Mouse (Mus musculus) ES-Bruce4 (cell line): Measurements from ENCODE around the gene Hapln4. TPM values are rescaled to one million over a fixed set of nuclear protein-coding genes. Genes with fewer than 3 reads are reported as not detected.

Experiments
- H3K27ac ChIP-seq: 2 replicates; pipeline ENCODE4 v1.5.1; 2012; ENCODE audit warnings: low read length, inconsistent platforms; ENCODE audit not compliant: insufficient read depth
- H3K27me3 ChIP-seq: 2 replicates; pipeline ENCODE4 v1.6.1; 2012; ENCODE audit warnings: mild to moderate bottlenecking, low read length, inconsistent platforms; ENCODE audit not compliant: control insufficient read depth, poor library complexity, insufficient read depth, severe bottlenecking
- H3K36me3 ChIP-seq: 2 replicates; pipeline ENCODE4 v1.6.1; 2012; ENCODE audit warnings: inconsistent platforms, mild to moderate bottlenecking, low read length, moderate library complexity; ENCODE audit not compliant: control insufficient read depth, poor library complexity, insufficient read depth, severe bottlenecking
- H3K4me1 ChIP-seq: one replicate; pipeline ENCODE4 v1.8.1; 2011; ENCODE audit warnings: low read length; ENCODE audit not compliant: control insufficient read depth, insufficient read depth
- H3K4me3 ChIP-seq: 2 replicates; pipeline ENCODE4 v1.5.1; 2011; ENCODE audit warnings: low read depth, mild to moderate bottlenecking, low read length
- H3K9ac ChIP-seq: 2 replicates; pipeline ENCODE4 v1.6.1; 2012; ENCODE audit warnings: low read depth, mild to moderate bottlenecking, inconsistent platforms; ENCODE audit not compliant: poor library complexity, severe bottlenecking
- H3K9me3 ChIP-seq: replicated peaks from 2 replicates; pipeline ENCODE4 v1.6.1; 2012; ENCODE audit warnings: mild to moderate bottlenecking, low read length, inconsistent platforms; ENCODE audit not compliant: control insufficient read depth, poor library complexity, insufficient read depth, severe bottlenecking
- CTCF ChIP-seq: IDR thresholded peaks from one replicate; pipeline ENCODE4 v1.8.1; 2011; ENCODE audit warnings: low read depth, low read length
- EP300 ChIP-seq: IDR thresholded peaks from 2 replicates; pipeline ENCODE4 v1.6.1; 2011; ENCODE audit warnings: low read depth, low read length; ENCODE audit not compliant: insufficient read depth
- POLR2A ChIP-seq: IDR thresholded peaks from one replicate; pipeline ENCODE4 v1.8.1; 2011; ENCODE audit warnings: low read length; ENCODE audit not compliant: insufficient read depth
- polyA plus RNA-seq: library from polyadenylated mRNA; stranded (reverse); fragments of >200 nt; gene quantifications from 2 replicates; pipeline ENCODE4 v1.2.4, GENCODE M21; 2011; ENCODE audit warnings: low read depth; ENCODE audit not compliant: missing spikeins, insufficient read depth, insufficient read length

The Hapln4 gene
- polyA plus RNA-seq, 1 experiment: 2.2 TPM

DNA sequence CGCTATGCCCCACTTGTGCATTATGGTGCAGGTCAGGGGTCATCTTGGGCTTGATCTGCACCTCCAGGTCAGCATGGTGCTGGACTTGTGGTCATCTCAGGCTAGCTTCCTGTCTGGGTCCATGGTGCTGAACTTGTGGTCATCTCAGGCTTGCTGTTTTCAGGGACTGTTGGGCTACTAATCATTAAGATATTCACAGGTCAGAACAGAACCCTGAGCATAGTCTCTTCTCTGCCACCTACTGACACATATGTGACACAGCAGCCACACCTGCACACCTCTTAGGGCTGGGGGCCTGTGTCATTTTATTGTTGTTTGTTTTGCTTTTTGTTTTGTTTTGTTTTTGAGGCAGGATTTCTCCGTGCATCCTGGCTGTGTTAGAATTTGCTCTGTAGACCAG is 39.6 kb downstream of the Hapln4 start:
- H3K27ac ChIP-seq: no peak overlapping the region
- H3K9ac ChIP-seq: no peak overlapping the region
- H3K4me1 ChIP-seq: no peaks in the 10 kb centered on the region
- no peak overlapping the region for H3K4me3 ChIP-seq
- no peaks in the 10 kb centered on the region for H3K36me3 ChIP-seq
- TF ChIP-seq EP300 (no peak), CTCF (peak; percentile 59)
- no peaks in the 10 kb centered on the region for H3K9me3 ChIP-seq
- H3K27me3 ChIP-seq: peaks cover 1% of the 10 kb centered on the region; the same call in 1 of the 2 replicates

DNA sequence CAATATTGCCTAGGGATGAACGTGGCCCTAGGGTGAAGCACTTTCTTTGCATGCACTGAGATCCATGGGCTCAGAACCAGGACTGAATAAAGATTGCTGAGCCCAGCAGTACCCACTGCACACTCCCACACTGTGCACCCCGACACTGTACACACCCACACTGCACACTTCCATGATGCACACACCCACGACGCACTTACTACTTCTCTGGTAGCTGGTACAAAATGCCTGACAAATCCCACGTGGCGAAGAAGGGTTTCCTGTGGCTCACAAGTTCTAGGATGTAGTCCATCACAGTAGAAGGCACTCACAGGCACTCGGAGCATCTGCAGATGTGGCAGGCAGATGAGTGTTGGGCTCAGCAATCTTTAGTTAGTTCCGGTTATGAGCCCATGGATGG is 41.7 kb downstream of the Hapln4 start:
- peaks cover 3% of the 10 kb centered on the region for H3K4me1 ChIP-seq
- H3K27ac ChIP-seq: no peak overlapping the region
- no peak for TF ChIP-seq POLR2A
- TF ChIP-seq EP300: no peak
- no peak for TF ChIP-seq CTCF
- no peak overlapping the region for H3K4me3 ChIP-seq
- H3K9me3 ChIP-seq: no peaks in the 10 kb centered on the region
- H3K36me3 ChIP-seq: no peaks in the 10 kb centered on the region
- no peaks in the 10 kb centered on the region for H3K27me3 ChIP-seq
- H3K9ac ChIP-seq: no peak overlapping the region

DNA sequence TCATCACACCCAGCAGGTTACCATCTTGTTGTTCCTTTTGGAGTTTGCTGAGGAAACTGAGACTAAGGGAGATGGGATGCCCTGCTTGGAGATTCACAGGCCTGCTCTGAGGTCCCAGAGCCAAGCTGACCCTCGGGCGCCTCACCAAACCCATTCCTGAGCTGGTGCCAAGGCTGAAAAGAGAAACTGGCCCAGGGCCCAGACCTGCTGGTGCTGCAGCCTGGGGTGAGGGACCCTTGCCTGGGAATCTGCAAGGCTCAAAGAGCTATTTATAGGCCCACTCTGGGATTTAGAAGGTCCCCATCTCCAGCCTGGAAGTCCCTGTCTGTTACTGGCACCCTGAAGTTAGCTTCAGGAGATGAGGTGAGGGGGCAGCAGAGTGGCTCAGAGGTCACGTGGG is 45.2 kb downstream of the Hapln4 start:
- Histone ChIP-seq H3K9me3 (no peaks in the 10 kb centered on the region), H3K27ac (no peak overlapping the region), H3K4me3 (no peak overlapping the region), H3K9ac (no peak overlapping the region), H3K27me3 (no peaks in the 10 kb centered on the region), H3K36me3 (peaks cover 8% of the 10 kb centered on the region), H3K4me1 (peaks cover 6% of the 10 kb centered on the region)
- TF ChIP-seq EP300 (no peak), CTCF (no peak), POLR2A (no peak)

DNA sequence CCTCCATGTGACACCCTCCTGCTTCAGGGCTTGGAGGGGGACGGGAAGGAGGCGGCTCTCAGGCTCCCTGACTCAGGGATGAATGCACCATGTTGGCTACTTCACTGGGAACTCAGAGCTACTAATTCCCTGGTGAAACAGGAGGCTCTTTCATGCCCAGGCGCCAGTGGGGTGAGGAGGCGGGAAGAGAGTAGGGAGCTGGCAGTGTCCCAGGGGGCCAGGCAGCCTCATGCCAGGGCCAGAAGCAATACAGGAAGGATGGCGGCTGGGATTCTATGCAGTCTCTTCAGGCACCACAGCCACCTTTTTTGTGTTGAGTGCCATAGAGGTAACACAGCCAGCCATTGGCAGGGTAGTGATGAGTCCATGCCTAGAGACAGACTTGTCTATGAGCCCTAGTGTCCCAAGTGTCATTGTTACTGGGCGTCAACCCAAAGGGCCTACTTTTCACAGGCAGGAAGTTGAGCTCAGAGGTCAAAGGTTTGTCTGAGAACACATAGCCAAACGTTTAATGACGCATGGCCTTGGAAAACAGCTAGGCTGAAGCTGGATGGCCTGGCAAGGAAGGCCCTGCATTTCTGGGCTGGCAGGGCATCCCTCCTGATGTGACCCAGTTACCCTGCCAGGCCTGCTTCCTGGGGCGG is 46.2 kb downstream of the Hapln4 start:
- Histone ChIP-seq H3K9ac (peak overlapping the region; percentile 13), H3K27ac (peak overlapping the region; percentile 70), H3K4me3 (peak overlapping the region; percentile 23)

DNA sequence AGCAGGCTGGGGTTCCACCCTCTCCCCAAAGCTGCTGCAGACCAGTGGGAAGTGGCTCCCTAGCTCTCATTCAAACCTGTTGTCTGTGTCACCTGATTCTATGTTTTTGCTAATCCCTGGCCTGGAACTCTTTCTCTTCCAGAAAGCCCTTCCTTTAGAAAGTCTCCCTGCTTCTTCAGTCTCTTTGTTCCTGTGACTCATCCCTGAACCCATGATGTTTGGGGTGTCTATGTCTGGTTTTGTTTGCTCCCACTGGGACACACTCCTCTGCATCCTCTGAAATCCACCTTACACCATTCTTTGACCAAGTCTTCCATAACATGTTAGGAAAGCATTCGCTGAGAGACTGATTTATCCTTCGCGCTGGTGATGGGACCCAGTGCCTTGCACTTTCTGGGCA is 46.8 kb downstream of the Hapln4 start:
- H3K27me3 ChIP-seq: no peaks in the 10 kb centered on the region
- TF ChIP-seq CTCF: no peak
- TF ChIP-seq POLR2A: no peak
- TF ChIP-seq EP300: no peak
- no peaks in the 10 kb centered on the region for H3K9me3 ChIP-seq
- peaks cover 6% of the 10 kb centered on the region for H3K4me1 ChIP-seq
- peak overlapping the region; percentile 89 for H3K9ac ChIP-seq
- H3K27ac ChIP-seq: peak overlapping the region; percentile 70
- peaks cover 23% of the 10 kb centered on the region for H3K36me3 ChIP-seq
- H3K4me3 ChIP-seq: peak overlapping the region; percentile 23; the same call in 1 of the 2 replicates

More for the DNA sequence above, 46.2 kb downstream of the Hapln4 start:
- peaks cover 6% of the 10 kb centered on the region for H3K4me1 ChIP-seq
- H3K36me3 ChIP-seq: peaks cover 17% of the 10 kb centered on the region
- TF ChIP-seq POLR2A: no peak
- no peak for TF ChIP-seq CTCF
- no peak for TF ChIP-seq EP300
- no peaks in the 10 kb centered on the region for H3K9me3 ChIP-seq
- no peaks in the 10 kb centered on the region for H3K27me3 ChIP-seq

DNA sequence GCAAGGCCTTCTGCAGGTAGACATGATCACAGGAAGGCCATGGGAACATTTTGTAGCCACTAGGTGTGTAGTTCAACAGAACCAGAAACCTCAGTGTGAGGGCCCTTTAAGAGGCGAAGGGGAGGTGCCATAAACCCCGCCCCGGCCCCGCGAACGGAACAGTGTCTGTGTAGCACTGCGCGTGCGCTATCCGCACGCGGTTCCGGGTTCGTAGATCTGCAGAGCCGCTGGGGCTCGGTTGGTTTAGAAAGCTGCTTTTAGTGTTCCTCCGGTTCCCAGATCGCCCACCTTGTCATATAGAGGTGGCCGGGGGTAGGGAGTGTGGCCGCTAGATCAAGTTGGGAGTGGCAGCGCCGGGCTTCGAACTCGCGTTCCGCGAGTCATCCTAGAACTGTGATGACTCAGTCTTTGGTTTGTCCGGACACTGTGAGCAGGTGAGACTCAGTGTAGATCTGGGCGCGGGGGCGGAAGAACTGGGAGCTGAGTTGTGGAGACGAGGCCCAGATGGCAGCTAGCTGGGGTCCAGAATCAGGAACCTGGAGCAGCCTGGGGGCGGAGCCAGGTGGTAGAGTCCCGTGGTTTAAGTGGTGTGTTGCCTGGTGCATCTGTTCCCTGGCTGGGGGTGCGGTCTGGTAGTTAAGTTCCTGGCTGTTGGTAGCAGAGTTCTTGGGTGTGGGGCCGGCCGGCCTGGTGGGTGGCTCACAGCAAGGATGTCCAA is 48.1 kb downstream of the Hapln4 start, which contains the start of gene Nr2c2ap:
Gene Nr2c2ap, plus strand, starts transcription at position 168 of the 718 bp plus-strand sequence.
- Histone ChIP-seq H3K4me1 (peaks cover 6% of the 10 kb centered on the region), H3K4me3 (peak within 1 kb of the TSS; percentile 93), H3K9me3 (no peaks in the 10 kb centered on the region), H3K36me3 (peaks cover 29% of the 10 kb centered on the region), H3K27me3 (no peaks in the 10 kb centered on the region), H3K27ac (peak within 1 kb of the TSS; percentile 85), H3K9ac (peak within 1 kb of the TSS; percentile 89)
- TF ChIP-seq POLR2A: no peak
- TF ChIP-seq CTCF: no peak
- 0 out of 2 replicates have a peak, but pooled peaks have one; percentile 44 for TF ChIP-seq EP300
